Mouse (Mus musculus) CH12.LX (cell line): ENCODE data around the gene Gm45233. TPM values are rescaled to one million over a fixed set of nuclear protein-coding genes. Genes with fewer than 3 reads are reported as not detected.
A peak's percentile ranks its signal among the peaks of the same experiment; 100 is the strongest.

Experiments
- DNase-seq: peaks from one replicate; pipeline ENCODE4 v3.0.0-alpha.2; 2013; ENCODE audit errors: extremely low read depth
- H3K27ac ChIP-seq: 2 replicates; pipeline ENCODE4 v1.5.1; 2012; ENCODE audit warnings: low read depth, mild to moderate bottlenecking, control low read depth, moderate library complexity; ENCODE audit not compliant: insufficient read depth
- H3K27me3 ChIP-seq: replicated peaks from 2 replicates; pipeline ENCODE3; 2012; ENCODE audit warnings: inconsistent platforms
- H3K36me3 ChIP-seq, 2 experiments: replicated peaks in 1 of 2; 2 replicates each; pipeline versions ENCODE3 to v1.6.1; 2012; ENCODE audit warnings: inconsistent platforms in 1 of 2, low read length in 1 of 2, mild to moderate bottlenecking in 1 of 2, mixed read lengths in 1 of 2, moderate library complexity in 1 of 2; ENCODE audit not compliant: control insufficient read depth in 1 of 2, insufficient read depth in 1 of 2
- H3K4me1 ChIP-seq, 2 experiments: 2 replicates each; pipeline ENCODE4 v1.6.1; 2012; ENCODE audit warnings: inconsistent platforms in 1 of 2, moderate library complexity in 1 of 2; ENCODE audit not compliant: insufficient read depth in 2 of 2, control insufficient read depth in 1 of 2
- H3K4me2 ChIP-seq: 2 replicates; pipeline ENCODE4 v1.6.1; 2012; ENCODE audit warnings: low read depth, mild to moderate bottlenecking, control low read depth; ENCODE audit not compliant: poor library complexity, insufficient read depth, severe bottlenecking
- H3K4me3 ChIP-seq, 3 experiments: fragments of 150-350 bp in 1 of 3; sonication (generic) in 1 of 3; replicated peaks in 1 of 3; 2 replicates each; pipeline versions ENCODE3 to v1.5.1; 2011 to 2012; ENCODE audit warnings: low read depth in 2 of 3, low read length in 2 of 3, mild to moderate bottlenecking in 2 of 3, moderate library complexity in 2 of 3, control low read depth in 1 of 3, improper control_type of control experiment in 1 of 3, inconsistent platforms in 1 of 3, mixed read lengths in 1 of 3; ENCODE audit not compliant: poor library complexity in 1 of 3
- H3K79me2 ChIP-seq: replicated peaks from 2 replicates; pipeline ENCODE4 v1.6.1; 2012; ENCODE audit warnings: mild to moderate bottlenecking, moderate library complexity; ENCODE audit not compliant: control insufficient read depth, poor library complexity, insufficient read depth, severe bottlenecking; ENCODE audit errors: extremely low read depth
- H3K9ac ChIP-seq: 2 replicates; pipeline ENCODE4 v1.6.1; 2012; ENCODE audit warnings: low read depth, mild to moderate bottlenecking, control low read depth, moderate library complexity; ENCODE audit not compliant: insufficient read depth
- H3K9me3 ChIP-seq: replicated peaks from 2 replicates; pipeline ENCODE3; 2012; ENCODE audit warnings: low read length, inconsistent platforms, mixed read lengths
- BHLHE40 ChIP-seq: IDR thresholded peaks from 2 replicates; pipeline ENCODE4 v1.6.1; 2011; ENCODE audit warnings: mild to moderate bottlenecking, low read depth, low read length, improper control_type of control experiment
- CTCF ChIP-seq, 2 experiments: IDR thresholded peaks in 1 of 2; conservative IDR thresholded peaks in 1 of 2; 2 replicates each; pipeline ENCODE4 v1.5.1; 2011 to 2012; ENCODE audit warnings: low read depth in 2 of 2, low read length in 2 of 2, improper control_type of control experiment in 1 of 2, inconsistent platforms in 1 of 2, mild to moderate bottlenecking in 1 of 2, moderate library complexity in 1 of 2
- ELF1 ChIP-seq: IDR thresholded peaks from 2 replicates; pipeline ENCODE4 v1.6.1; 2014; ENCODE audit warnings: low read depth, mild to moderate bottlenecking, inconsistent platforms, low read length, improper control_type of control experiment
- ETS1 ChIP-seq: conservative IDR thresholded peaks from 2 replicates; pipeline ENCODE4 v1.6.1; 2012; ENCODE audit warnings: low read depth, mild to moderate bottlenecking, inconsistent platforms, low read length, improper control_type of control experiment, moderate library complexity
- IRF4 ChIP-seq: IDR thresholded peaks from 2 replicates; pipeline ENCODE4 v1.6.1; 2014; ENCODE audit warnings: low read depth, mild to moderate bottlenecking, inconsistent platforms, low read length, improper control_type of control experiment
- MAX ChIP-seq: IDR thresholded peaks from 2 replicates; pipeline ENCODE4 v1.6.1; 2011; ENCODE audit warnings: low read length, improper control_type of control experiment
- MAZ ChIP-seq: IDR thresholded peaks from 2 replicates; pipeline ENCODE4 v1.6.1; 2012; ENCODE audit warnings: low read depth, mild to moderate bottlenecking, inconsistent platforms, low read length, improper control_type of control experiment, moderate library complexity
- MEF2A ChIP-seq: IDR thresholded peaks from 2 replicates; pipeline ENCODE4 v1.6.1; 2014; ENCODE audit warnings: low read depth, mild to moderate bottlenecking, inconsistent platforms, low read length, improper control_type of control experiment, borderline replicate concordance
- MXI1 ChIP-seq: IDR thresholded peaks from 2 replicates; pipeline ENCODE4 v1.6.1; 2011; ENCODE audit warnings: mild to moderate bottlenecking, low read depth, low read length, improper control_type of control experiment
- MYC ChIP-seq: IDR thresholded peaks from 2 replicates; pipeline ENCODE4 v1.6.1; 2011; ENCODE audit warnings: low read depth, mild to moderate bottlenecking, improper control_type of control experiment, low read length
- NELFE ChIP-seq: IDR thresholded peaks from 2 replicates; pipeline ENCODE4 v1.6.1; 2011; ENCODE audit warnings: low read depth, low read length, improper control_type of control experiment
- PAX5 ChIP-seq: IDR thresholded peaks from 2 replicates; pipeline ENCODE4 v1.6.1; 2012; ENCODE audit warnings: low read length, inconsistent platforms, mixed read lengths
- POLR2A ChIP-seq: IDR thresholded peaks from 2 replicates; pipeline ENCODE4 v1.6.1; 2011; ENCODE audit warnings: low read depth, mild to moderate bottlenecking, improper control_type of control experiment, low read length
- POLR2AphosphoS2 ChIP-seq: IDR thresholded peaks from 2 replicates; pipeline ENCODE4 v1.6.1; 2011; ENCODE audit warnings: low read depth, low read length, improper control_type of control experiment
- RAD21 ChIP-seq: IDR thresholded peaks from 2 replicates; pipeline ENCODE4 v1.6.1; 2011; ENCODE audit warnings: low read depth, mild to moderate bottlenecking, low read length, improper control_type of control experiment, moderate library complexity
- SIN3A ChIP-seq: IDR thresholded peaks from 2 replicates; pipeline ENCODE4 v1.6.1; 2012; ENCODE audit warnings: low read length, improper control_type of control experiment, inconsistent platforms
- SMC3 ChIP-seq: IDR thresholded peaks from 2 replicates; pipeline ENCODE4 v1.6.1; 2011; ENCODE audit warnings: low read depth, low read length, improper control_type of control experiment
- TBP ChIP-seq: conservative IDR thresholded peaks from 2 replicates; pipeline ENCODE4 v1.6.1; 2011; ENCODE audit warnings: low read depth, low read length, improper control_type of control experiment
- UBTF ChIP-seq: IDR thresholded peaks from 2 replicates; pipeline ENCODE4 v1.6.1; 2012; ENCODE audit warnings: low read depth, mild to moderate bottlenecking, inconsistent platforms, low read length, improper control_type of control experiment, moderate library complexity
- ZC3H11A ChIP-seq: IDR thresholded peaks from 2 replicates; pipeline ENCODE4 v1.6.1; 2012; ENCODE audit warnings: low read depth, mild to moderate bottlenecking, inconsistent platforms, low read length, improper control_type of control experiment
- ZMIZ1 ChIP-seq: IDR thresholded peaks from 2 replicates; pipeline ENCODE4 v1.6.1; 2012; ENCODE audit warnings: low read depth, mild to moderate bottlenecking, inconsistent platforms, low read length, improper control_type of control experiment
- dilution Hi-C: fragments of 300-500 bp; cut with MboI; formaldehyde crosslinking; loops from 2 replicates; pipeline ENCODE4 v1.14.3; 2020; ENCODE audit warnings: low sequenced_read_pairs; ENCODE audit not compliant: extremely low pct_unique_long_range_greater_than_20kb, extremely low pct_ligation_motif_present
- in situ Hi-C: fragments of 300-500 bp; cut with MboI; formaldehyde crosslinking; loops from 3 replicates; pipeline ENCODE4 v1.14.3; 2019; ENCODE audit warnings: low sequenced_read_pairs, low pct_ligation_motif_present, low pct_unique_long_range_greater_than_20kb, mixed read lengths
- polyA plus RNA-seq: library from polyadenylated mRNA; unstranded; fragments of >175 nt; gene quantifications from 2 replicates; pipeline ENCODE4 v1.2.1, GENCODE M21; 2012; ENCODE audit warnings: low read depth; ENCODE audit not compliant: insufficient read length
- total RNA-seq, 2 experiments: library from RNA; depleted of rRNA; stranded (reverse); fragments of 300-350 nt in 1 of 2; fragments of >200 nt in 1 of 2; gene quantifications; 2 replicates each; pipeline ENCODE4 v1.2.3; 2012 to 2014

Gene Gm45233
- total and polyA plus RNA-seq, 3 experiments, result 0.66 TPM; not detected in 2

DNA sequence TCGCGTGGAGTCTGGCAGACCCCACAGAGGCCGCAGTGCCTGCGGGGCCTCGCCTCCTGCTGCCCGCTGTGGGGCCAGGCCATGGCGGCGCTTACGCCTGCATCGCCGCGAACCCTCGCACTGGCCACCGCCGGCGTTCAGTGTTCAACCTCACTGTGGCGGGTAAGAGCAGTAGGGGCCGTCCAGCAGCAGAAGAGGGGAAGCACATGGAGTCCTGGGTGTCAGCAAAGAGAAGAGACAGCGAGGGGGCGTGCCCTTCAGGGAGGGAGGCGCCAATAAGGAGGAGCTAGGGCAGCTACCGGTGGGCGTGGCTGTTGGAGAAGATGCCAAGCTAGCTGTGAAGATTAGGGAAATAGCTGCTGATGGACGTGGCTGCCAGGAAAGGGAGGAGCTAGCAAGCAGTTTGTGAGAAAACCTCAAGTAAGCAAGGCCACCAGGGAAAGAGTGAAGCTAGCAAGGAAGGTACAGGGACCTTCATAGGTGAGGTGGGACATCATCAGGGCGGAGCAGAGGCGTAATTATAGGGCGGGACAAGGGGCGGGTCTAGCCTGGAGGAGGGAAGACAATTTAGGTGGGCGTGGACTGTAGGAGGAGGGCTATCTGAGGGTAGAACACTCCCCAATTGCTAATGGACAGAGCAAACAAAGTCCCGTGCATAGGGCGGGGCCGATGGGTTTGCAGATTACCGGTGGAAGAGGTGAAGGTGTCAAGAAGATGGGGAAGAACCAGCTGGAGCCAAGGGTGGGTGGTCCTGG lies 21.6 kb downstream of the Gm45233 start:
- dilution Hi-C loops (no loop called here), in situ Hi-C loops (loop anchor here (10.0 kb wide), 2 partner anchors 121 to 181 kb away; no protein-coding TSS in a partner anchor)
- H3K27me3 ChIP-seq, result no peaks in the 10 kb centered on the region
- peaks cover 3 to 8% of the 10 kb centered on the region in 2 experiments; a peak in 3 of 4 replicates for H3K4me1 ChIP-seq
- no peaks in the 10 kb centered on the region for H3K36me3 ChIP-seq
- peak overlapping the region; percentile 60 to 68 (median 66) for H3K4me3 ChIP-seq
- H3K4me2 ChIP-seq, result peak overlapping the region; percentile 68
- TF ChIP-seq MEF2A, result 0 out of 2 replicates have a peak, but pooled peaks have one; percentile 9
- TF ChIP-seq NELFE, result 0 out of 2 replicates have a peak, but pooled peaks have one; percentile 43
- TF ChIP-seq POLR2AphosphoS2, result no peak
- TF ChIP-seq PAX5, result no peak
- TF ChIP-seq SIN3A, result peak; percentile 55; the same call in 1 of the 2 replicates
- TF ChIP-seq ETS1, result no peak
- 0 out of 2 replicates have a peak, but pooled peaks have one; percentile 43 for TF ChIP-seq MYC
- peak in 1 of 2 experiments; percentile 50; a peak in 2 of 4 replicates for TF ChIP-seq CTCF (conservative IDR thresholded peaks at IDR 0.05 in 1 of 2, IDR thresholded peaks at IDR 0.05 in 1 of 2; ENCODE audit: low read depth in 2 of 2, low read length in 2 of 2)
- TF ChIP-seq MAZ, result 0 out of 2 replicates have a peak, but pooled peaks have one; percentile 22
- no peak for TF ChIP-seq TBP
- TF ChIP-seq MAX, result peak; percentile 75; the same call in 1 of the 2 replicates
- TF ChIP-seq UBTF, result no peak
- 0 out of 2 replicates have a peak, but pooled peaks have one; percentile 51 for TF ChIP-seq ZMIZ1
- no peak for TF ChIP-seq IRF4
- peak; percentile 56; the same call in 1 of the 2 replicates for TF ChIP-seq POLR2A
- peak; percentile 88 for TF ChIP-seq MXI1
- TF ChIP-seq ELF1, result peak; percentile 30; the same call in 1 of the 2 replicates
- TF ChIP-seq BHLHE40, result peak; percentile 92
- H3K79me2 ChIP-seq, result no peaks in the 10 kb centered on the region
- H3K9ac ChIP-seq, result no peak overlapping the region
- no peaks in the 10 kb centered on the region for H3K9me3 ChIP-seq
- H3K27ac ChIP-seq, result no peak overlapping the region
- DNase-seq, result peak; percentile 94

DNA sequence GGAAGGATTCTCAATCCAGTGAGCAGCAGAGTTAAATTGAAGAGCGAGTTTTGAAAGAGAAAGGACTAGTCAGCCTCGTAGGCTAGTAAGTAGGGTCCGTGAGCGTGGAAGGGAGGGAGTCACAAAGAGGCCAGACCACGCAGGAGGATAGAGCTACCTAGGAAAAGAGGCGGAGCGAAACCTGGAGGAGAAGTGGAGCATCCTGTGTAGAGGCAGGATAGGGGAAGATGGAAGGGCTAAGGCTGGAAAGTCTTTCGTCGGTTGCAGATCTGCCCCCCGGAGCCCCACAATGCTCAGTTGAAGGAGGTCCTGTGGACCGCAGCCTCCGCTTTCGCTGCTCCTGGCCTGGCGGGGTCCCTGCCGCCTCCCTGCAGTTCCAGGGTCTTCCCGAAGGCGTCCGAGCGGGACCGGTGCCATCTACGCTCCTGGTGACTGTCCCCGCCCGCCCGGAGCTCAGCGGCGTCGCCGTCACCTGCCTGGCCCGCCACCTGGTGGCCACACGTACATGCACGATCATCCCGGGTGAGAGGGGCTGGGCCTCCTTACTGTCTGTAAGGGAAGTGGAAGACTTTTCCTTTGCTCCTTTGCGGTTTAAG lies 22.3 kb downstream of the Gm45233 start:
- DNase-seq, result peak; percentile 76
- H3K4me2 ChIP-seq, result peak overlapping the region; percentile 68
- H3K4me3 ChIP-seq, result peak overlapping the region; percentile 60 to 68 (median 66)
- no peaks in the 10 kb centered on the region for H3K36me3 ChIP-seq
- in situ Hi-C loops, result loop anchor here (10.0 kb wide), 2 partner anchors 121 to 181 kb away; no protein-coding TSS in a partner anchor
- dilution Hi-C loops, result no loop called here
- no peaks in the 10 kb centered on the region for H3K9me3 ChIP-seq
- H3K79me2 ChIP-seq, result no peaks in the 10 kb centered on the region
- H3K4me1 ChIP-seq, result peaks cover 3 to 8% of the 10 kb centered on the region in 2 experiments; a peak in 3 of 4 replicates
- no peak overlapping the region for H3K9ac ChIP-seq
- TF ChIP-seq PAX5, result no peak
- peak; percentile 75 for TF ChIP-seq RAD21
- TF ChIP-seq IRF4, result no peak
- TF ChIP-seq ELF1, result peak; percentile 19; the same call in 1 of the 2 replicates
- peak; percentile 42; the same call in 1 of the 2 replicates for TF ChIP-seq ZC3H11A
- peak; percentile 90 for TF ChIP-seq MAZ
- TF ChIP-seq CTCF (conservative IDR thresholded peaks at IDR 0.05 in 1 of 2, IDR thresholded peaks at IDR 0.05 in 1 of 2; ENCODE audit: low read depth in 2 of 2, low read length in 2 of 2), result peak; percentile 31 to 97; a peak in 2 of 4 replicates
- TF ChIP-seq MAX, result peak; percentile 21; the same call in 1 of the 2 replicates
- no peak for TF ChIP-seq SIN3A
- TF ChIP-seq BHLHE40, result peak; percentile 69; the same call in 1 of the 2 replicates
- TF ChIP-seq MXI1, result 0 out of 2 replicates have a peak, but pooled peaks have one; percentile 42
- peak; percentile 96 for TF ChIP-seq SMC3
- peak; percentile 49; the same call in 1 of the 2 replicates for TF ChIP-seq NELFE
- no peak for TF ChIP-seq MEF2A
- no peak for TF ChIP-seq POLR2A
- H3K27ac ChIP-seq, result no peak overlapping the region
- H3K27me3 ChIP-seq, result no peaks in the 10 kb centered on the region
